Mouse (Mus musculus) olfactory bulb, adult 2 months (tissue): ENCODE results near the gene Yipf2. TPM values are rescaled to one million over a fixed set of nuclear protein-coding genes. Genes with fewer than 3 reads are reported as not detected.
A peak's percentile ranks its signal among the peaks of the same experiment; 100 is the strongest.

ENCODE experiments used
- H3K27ac ChIP-seq: fragments of 200-500 bp; 2 replicates; pipeline ENCODE4 v1.5.1; 2012; ENCODE audit warnings: low read depth, low read length; ENCODE audit not compliant: insufficient read depth
- H3K4me1 ChIP-seq: fragments of 200-500 bp; 2 replicates; pipeline ENCODE4 v1.6.1; 2012; ENCODE audit warnings: low read length; ENCODE audit not compliant: control insufficient read depth, insufficient read depth
- H3K4me3 ChIP-seq: fragments of 200-500 bp; 2 replicates; pipeline ENCODE4 v1.5.1; 2012; ENCODE audit warnings: mild to moderate bottlenecking, low read depth, low read length, moderate library complexity; ENCODE audit not compliant: insufficient read depth
- CTCF ChIP-seq: fragments of 200-500 bp; IDR thresholded peaks from 2 replicates; pipeline ENCODE4 v1.5.1; 2012; ENCODE audit warnings: low read depth, mild to moderate bottlenecking, low read length, moderate library complexity; ENCODE audit not compliant: insufficient read depth
- POLR2A ChIP-seq: fragments of 200-500 bp; IDR thresholded peaks from 2 replicates; pipeline ENCODE4 v1.6.1; 2012; ENCODE audit warnings: mild to moderate bottlenecking, low read depth, low read length, moderate library complexity; ENCODE audit not compliant: insufficient read depth
- WGBS: fragments of 180-500 bp; shearing (Covaris S2); methylation state at CpG from one replicate; pipeline ENCODE4 v1.1.7; 2018; 5-methylcytosine and 5-hydroxymethylcytosine counted together
- polyA plus RNA-seq: library from polyadenylated mRNA; stranded (reverse); fragments of >200 nt; gene quantifications from 2 replicates; pipeline ENCODE4 v1.2.4, GENCODE M21; 2012; ENCODE audit warnings: low replicate concordance; ENCODE audit not compliant: missing spikeins, insufficient read depth, insufficient read length

Gene Yipf2
- polyA plus RNA-seq, 1 experiment = not detected

- no peak for TF ChIP-seq POLR2A
- no peak for TF ChIP-seq CTCF
- H3K4me3 ChIP-seq = no peak overlapping the region
- H3K4me1 ChIP-seq = peaks cover 3% of the 10 kb centered on the region
- WGBS = 97% methylated on average over 1 of the region's 1 CpGs
- no peak overlapping the region for H3K27ac ChIP-seq
Measured at GRCm38 (mm10) chr9:21622676-21623075, 30.0 kb upstream of the Yipf2 start.

GRCm38 (mm10) chr9:21620229-21620628 is 27.6 kb upstream of the Yipf2 start:
- WGBS = 63% methylated on average over 4 of the region's 4 CpGs
- H3K4me1 ChIP-seq = peaks cover 7% of the 10 kb centered on the region
- H3K4me3 ChIP-seq = no peak overlapping the region
- H3K27ac ChIP-seq = no peak overlapping the region
- TF ChIP-seq POLR2A (no peak), CTCF (no peak)

GRCm38 (mm10) chr9:21617066-21617465 is 24.4 kb upstream of the Yipf2 start:
- peaks cover 10% of the 10 kb centered on the region for H3K4me1 ChIP-seq
- H3K27ac ChIP-seq = 0 out of 2 replicates have a peak overlapping the region, but pooled peaks have one; percentile 26
- TF ChIP-seq CTCF = no peak
- no peak for TF ChIP-seq POLR2A
- peak overlapping the region; percentile 53 for H3K4me3 ChIP-seq
- whole genome bisulfite sequencing = under 1% methylated on average over 10 of the region's 10 CpGs

GRCm38 (mm10) chr9:21616232-21616781 is 23.7 kb upstream of the Yipf2 start:
- 0% methylated on average over 56 of the region's 57 CpGs for WGBS
- peak overlapping the region; percentile 97 for H3K27ac ChIP-seq

GRCm38 (mm10) chr9:21615617-21616231 is 23.1 kb upstream of the Yipf2 start, which contains the start of gene Smarca4:
Smarca4 (plus strand) TSS chr9:21616169.
- peak within 1 kb of the TSS; percentile 86 for H3K4me3 ChIP-seq
- peak within 1 kb of the TSS; percentile 97 for H3K27ac ChIP-seq
- peaks cover 10% of the 10 kb centered on the region for H3K4me1 ChIP-seq
- WGBS = 1% methylated on average over 40 of the region's 45 CpGs
- TF ChIP-seq POLR2A (peak; percentile 56), CTCF (no peak)

More at GRCm38 (mm10) chr9:21616232-21616781, 23.7 kb upstream of the Yipf2 start:
- Histone ChIP-seq H3K4me1 (peaks cover 10% of the 10 kb centered on the region), H3K4me3 (peak overlapping the region; percentile 86)
- TF ChIP-seq POLR2A = peak; percentile 32; the same call in 1 of the 2 replicates
- peak; percentile 2; the same call in 1 of the 2 replicates for TF ChIP-seq CTCF

- TF ChIP-seq POLR2A = no peak
- no peak for TF ChIP-seq CTCF
- Histone ChIP-seq H3K27ac (peak overlapping the region; percentile 90), H3K4me1 (peaks cover 10% of the 10 kb centered on the region), H3K4me3 (peak overlapping the region; percentile 71)
- 71% methylated on average over 15 of the region's 15 CpGs for WGBS
Measured at GRCm38 (mm10) chr9:21614864-21615616, 22.4 kb upstream of the Yipf2 start.

- 93% methylated on average over 1 of the region's 1 CpGs for WGBS
- no peak overlapping the region for H3K27ac ChIP-seq
- H3K4me3 ChIP-seq = no peak overlapping the region
- H3K4me1 ChIP-seq = peaks cover under 1% of the 10 kb centered on the region; the same call in 1 of the 2 replicates
- TF ChIP-seq CTCF = no peak
- TF ChIP-seq POLR2A = no peak
Measured at GRCm38 (mm10) chr9:21609861-21610260, 17.2 kb upstream of the Yipf2 start.

GRCm38 (mm10) chr9:21606648-21607047 is 14.0 kb upstream of the Yipf2 start:
- no peak for TF ChIP-seq CTCF
- no peak for TF ChIP-seq POLR2A
- 78% methylated on average over 1 of the region's 1 CpGs for WGBS
- Histone ChIP-seq H3K4me1 (no peaks in the 10 kb centered on the region), H3K27ac (no peak overlapping the region), H3K4me3 (no peak overlapping the region)

GRCm38 (mm10) chr9:21605865-21606264 is 13.2 kb upstream of the Yipf2 start:
- H3K4me1 ChIP-seq = no peaks in the 10 kb centered on the region
- 74% methylated on average over 5 of the region's 5 CpGs for WGBS
- TF ChIP-seq CTCF (no peak), POLR2A (no peak)
- H3K4me3 ChIP-seq = no peak overlapping the region
- H3K27ac ChIP-seq = no peak overlapping the region

- no peak for TF ChIP-seq CTCF
- Histone ChIP-seq H3K4me3 (no peak overlapping the region), H3K27ac (no peak overlapping the region), H3K4me1 (no peaks in the 10 kb centered on the region)
- WGBS = 72% methylated on average over 5 of the region's 5 CpGs
Measured at GRCm38 (mm10) chr9:21604119-21604518, 11.5 kb upstream of the Yipf2 start.
